Mouse (Mus musculus) testis, adult 2 months (tissue): ENCODE results near the gene Rad9b.

Experiments used
- CTCF ChIP-seq: fragments of 200-500 bp; IDR thresholded peaks from 2 replicates; pipeline ENCODE4 v1.5.1; 2012; ENCODE audit warnings: low read depth, mild to moderate bottlenecking, inconsistent platforms, low read length, moderate library complexity; ENCODE audit not compliant: control insufficient read depth, insufficient read depth, insufficient replicate concordance
- POLR2A ChIP-seq: fragments of 200-500 bp; IDR thresholded peaks from 2 replicates; pipeline ENCODE4 v1.6.1; 2012; ENCODE audit warnings: low read depth, mild to moderate bottlenecking, inconsistent platforms, low read length, moderate library complexity; ENCODE audit not compliant: control insufficient read depth

- TF ChIP-seq CTCF (no peak), POLR2A (no peak)
These were observed 45.8 kb upstream of the Rad9b start for GRCm38 (mm10) chr5:122399871-122400270.
